Mouse (Mus musculus): ENCODE measurements around the gene Sis. TPM values are rescaled to one million over a fixed set of nuclear protein-coding genes. Genes with fewer than 3 reads are reported as not detected.

The Sis gene
- polyA plus RNA-seq (2012; rRNA removed; ENCODE audit: low replicate concordance), result not detected in 2 replicates

DNA sequence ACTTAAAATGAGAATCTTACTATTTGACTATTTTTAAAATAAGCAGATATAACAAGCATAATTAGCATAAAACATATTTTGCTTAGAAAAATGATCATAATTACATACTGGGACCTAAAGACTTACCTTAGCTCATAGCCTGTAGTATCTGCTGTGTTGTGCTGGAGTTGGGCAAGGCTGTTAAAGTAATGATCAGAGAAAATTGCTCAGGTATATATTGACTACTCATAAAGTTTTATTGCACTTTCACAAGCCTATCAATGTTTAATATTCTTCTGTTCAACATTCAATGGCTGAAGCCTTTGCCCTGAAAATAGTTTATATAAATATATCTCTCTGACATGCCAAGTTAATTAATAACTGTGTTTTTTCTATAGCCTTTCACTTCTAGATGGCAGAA lies at the start of gene Sis:
TSS of gene Sis (minus strand) at position 189 of the 400 bp plus-strand sequence.

Other genes with a start within 250 kb of the Sis start
- 0.02 and 0.04 TPM in 2 replicates for gene Slitrk3, start 89.9 kb upstream of the Sis start, polyA plus RNA-seq (2012; rRNA removed; ENCODE audit: low replicate concordance)

All from mammary gland, adult 2 months (tissue).